ENCODE assay signal across 24 mouse cellular contexts in genomic region chr2:152965555-152965954, GRCm38 (mm10). TPM values are rescaled to one million over a fixed set of nuclear protein-coding genes. Genes with fewer than 3 reads are reported as not detected.
A peak's percentile ranks its signal among the peaks of the same experiment; 100 is the strongest.
DNase-seq lines count a peak whose midpoint lies in the region; ATAC-seq and TF ChIP-seq lines count a peak whose summit lies in the region.
"Had no signal": no experiment of that assay in that cellular context is flagged by ENCODE, and none has a peak within 500 bp of the region (broad histone marks: within the 10 kb centered on the region; RNA-seq: fewer than 3 reads in every experiment).

No protein-coding gene starts in this region.

- DNase-seq in retina, postnatal 1 day: peak; percentile 43
- no peak for DNase-seq in retina, embryonic 14.5 days (ENCODE audit: low spot score)
- peak; percentile 9 for DNase-seq in 3T3-L1 (ENCODE audit: low read depth, low spot score)
- DNase-seq in Muller cell, postnatal 12 days (ENCODE audit: inconsistent ontology term): peak; percentile 91
- peak; percentile 59 for DNase-seq in Patski (ENCODE audit: low read depth, low spot score)
- DNase-seq in heart, adult 9 months (ENCODE audit: low spot score in 2 of 2): no peak
- DNase-seq in kidney, postnatal 10 days: no peak
- DNase-seq in cerebellum, adult 18-20 months: no peak
- DNase-seq: adrenal gland, adult 2 months; adrenal gland, adult 8-10 months; adrenal gland, postnatal 10 days; adrenal gland, postnatal 14 days; adrenal gland, postnatal 25 days; adrenal gland, postnatal 36 days; B cell, adult 2 months; cerebellum, adult 11 months; cerebellum, adult 11-12 months; cerebellum, adult 2 months; cerebellum, adult 8-10 months; cerebellum, adult 9-10 months had no signal

- in situ Hi-C loops in Patski (cut with MboI; ENCODE audit: low pct_unique_long_range_greater_than_20kb): no loop called here

- CTCF ChIA-PET in Patski (lab: Charles Lee): no interaction called here

- no peaks in the 10 kb centered on the region for H3K27me3 ChIP-seq in Patski

- no peak for ATAC-seq in Patski
- ATAC-seq: activated CD4-positive, CD25-positive, alpha-beta regulatory T cell, adult 4 months; CD4-positive, CD25-positive, alpha-beta regulatory T cell, adult 4 months had no signal

- no peak for TF ChIP-seq CTCF in Patski (IDR thresholded peaks at IDR 0.05)

- POLR2A ChIA-PET in Patski (lab: Charles Lee): no interaction called here

RNA-seq across cellular contexts. Expression of gene Ttll9, which starts 3.3 kb away (rescaled TPM):
- polyA plus RNA-seq in Patski (2021): 0.45 TPM
- polyA plus RNA-seq: G1E had no signal

RNA-seq across cellular contexts. Expression of gene Dusp15, which starts 14.1 kb away (rescaled TPM):
- polyA plus RNA-seq in Patski (2021): 0.36 TPM
- polyA plus RNA-seq: activated CD4-positive, CD25-positive, alpha-beta regulatory T cell, adult 4 months; G1E had no signal

RNA-seq across cellular contexts. Expression of gene Foxs1, which starts 32.5 kb away (rescaled TPM):
- polyA plus RNA-seq in Patski (2021): 0.04 TPM
- polyA plus RNA-seq: activated CD4-positive, CD25-positive, alpha-beta regulatory T cell, adult 4 months; CD4-positive, CD25-positive, alpha-beta regulatory T cell, adult 4 months; G1E had no signal

RNA-seq across cellular contexts. Expression of gene Pdrg1, which starts 49.7 kb away (rescaled TPM):
- 131 TPM for polyA plus RNA-seq in Patski (2021)

RNA-seq across cellular contexts. Expression of gene Mylk2, which starts 54.4 kb away (rescaled TPM):
- 0.08 TPM for polyA plus RNA-seq in Patski (2021)
- polyA plus RNA-seq: activated CD4-positive, CD25-positive, alpha-beta regulatory T cell, adult 4 months; adrenal gland, adult 2 months; brain, embryonic 14.5 days; CD4-positive, CD25-positive, alpha-beta regulatory T cell, adult 4 months; cerebellum, adult 2 months; G1E had no signal

Comparison
In these comparisons a context has a peak if more than half of its experiments do, and no peak if none do; other contexts are left out.
1. DNase-seq: peak in retina, postnatal 1 day (single experiment), 3T3-L1 (single experiment), Muller cell, postnatal 12 days (single experiment) and Patski (single experiment); none in retina, embryonic 14.5 days (single experiment), heart, adult 9 months (0 of 2), kidney, postnatal 10 days (single experiment) and cerebellum, adult 18-20 months (0 of 2).